Comparison of ENCODE assay signal across 9 mouse cellular contexts in the genomic region with DNA sequence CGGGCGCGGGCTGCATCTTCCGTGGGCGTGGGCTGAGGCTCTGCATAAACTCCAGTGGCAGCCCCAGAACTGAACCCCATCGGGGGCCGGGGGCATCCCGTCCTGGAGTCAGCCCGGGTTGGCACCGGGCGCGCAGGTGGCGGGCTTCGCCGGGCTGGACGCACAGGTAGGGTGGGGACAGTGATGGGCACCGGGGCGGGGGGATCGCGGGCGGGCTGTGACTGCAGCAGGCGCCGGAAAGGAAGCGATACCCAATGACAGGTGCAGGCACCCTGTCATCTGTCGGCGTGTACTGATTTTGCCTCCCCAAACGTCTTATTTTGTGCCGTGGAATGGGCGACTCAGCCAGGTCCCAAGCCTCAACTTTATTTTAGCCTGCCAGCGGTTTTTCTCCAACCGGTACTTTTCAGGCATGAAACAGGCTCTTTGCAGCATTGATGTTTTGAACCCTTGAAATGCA. TPM values are rescaled to one million over a fixed set of nuclear protein-coding genes. Genes with fewer than 3 reads are reported as not detected.
DNase-seq lines count a peak whose midpoint lies in the region; ATAC-seq and TF ChIP-seq lines count a peak whose summit lies in the region.
"Had no signal": no experiment of that assay in that cellular context is flagged by ENCODE, and none has a peak within 500 bp of the region (broad histone marks: within the 10 kb centered on the region; RNA-seq: fewer than 3 reads in every experiment).

No protein-coding gene starts in this region.

- in situ Hi-C loops in CH12.LX (cut with MboI; ENCODE audit: low pct_ligation_motif_present, low pct_unique_long_range_greater_than_20kb, low sequenced_read_pairs), result no loop called here

- peaks cover 6% of the 10 kb centered on the region; the same call in 1 of the 2 replicates for H3K4me1 ChIP-seq in heart, embryonic 10.5 days
- peaks cover 0 to 45% of the 10 kb centered on the region in 2 experiments; a peak in 2 of 4 replicates for H3K4me1 ChIP-seq in CH12.LX (ENCODE audit: control insufficient read depth in 1 of 2, insufficient read depth in 2 of 2)
- H3K4me1 ChIP-seq in forebrain, embryonic 14.5 days (ENCODE audit: control insufficient read depth, insufficient read depth, low read length), result peaks cover 3% of the 10 kb centered on the region
- peaks cover 71% of the 10 kb centered on the region for H3K4me1 ChIP-seq in liver, embryonic 15.5 days (replicated peaks)

- TF ChIP-seq RAD21 in CH12.LX (IDR thresholded peaks at IDR 0.05; ENCODE audit: low read depth, low read length), result no peak

- peaks cover 24% of the 10 kb centered on the region for H3K79me2 ChIP-seq in CH12.LX (replicated peaks; ENCODE audit: control insufficient read depth, extremely low read depth, insufficient read depth, poor library complexity, severe bottlenecking)

- peak; percentile 49; the same call in 1 of the 2 replicates for ATAC-seq in forebrain, embryonic 14.5 days
- peak; percentile 20 for ATAC-seq in liver, embryonic 15.5 days (ENCODE audit: insufficient read depth)

- H3K36me3 ChIP-seq in heart, embryonic 10.5 days, result peaks cover 34% of the 10 kb centered on the region
- H3K36me3 ChIP-seq in CH12.LX (replicated peaks in 1 of 2; ENCODE audit: control insufficient read depth in 1 of 2, insufficient read depth in 1 of 2, low read length in 1 of 2), result peaks cover 3 to 36% of the 10 kb centered on the region in 2 experiments
- peaks cover 27% of the 10 kb centered on the region for H3K36me3 ChIP-seq in forebrain, embryonic 14.5 days (ENCODE audit: control insufficient read depth, insufficient read depth, low read length)
- H3K36me3 ChIP-seq in liver, embryonic 15.5 days (replicated peaks), result peaks cover 23% of the 10 kb centered on the region

- peak overlapping the region; percentile 86 for H3K4me3 ChIP-seq in heart, embryonic 10.5 days
- H3K4me3 ChIP-seq in CH12.LX (replicated peaks in 1 of 3; ENCODE audit: low read depth in 2 of 3, low read length in 2 of 3, poor library complexity in 1 of 3), result peak overlapping the region; percentile 61 to 93 (median 88)
- peak overlapping the region; percentile 97 for H3K4me3 ChIP-seq in forebrain, embryonic 14.5 days (ENCODE audit: low read depth, low read length)
- H3K4me3 ChIP-seq in liver, embryonic 15.5 days (replicated peaks), result peak overlapping the region; percentile 98

- WGBS in heart, embryonic 10.5 days, result 1% methylated on average over 31 of the region's 31 CpGs
- WGBS in forebrain, embryonic 14.5 days, result 2% methylated on average over 31 of the region's 31 CpGs
- WGBS in liver, embryonic 15.5 days (ENCODE audit: insufficient replicate concordance), result under 1% methylated on average over 31 of the region's 31 CpGs

- peak overlapping the region; percentile 100 for H3K27ac ChIP-seq in heart, embryonic 10.5 days
- H3K27ac ChIP-seq in CH12.LX (ENCODE audit: insufficient read depth, low read depth), result peak overlapping the region; percentile 99
- H3K27ac ChIP-seq in forebrain, embryonic 14.5 days (ENCODE audit: low read depth, low read length), result peak overlapping the region; percentile 99
- peak overlapping the region; percentile 97 for H3K27ac ChIP-seq in liver, embryonic 15.5 days (replicated peaks)

- no peak for TF ChIP-seq EP300 in CH12.LX (IDR thresholded peaks at IDR 0.05; ENCODE audit: low read length)

- peak overlapping the region; percentile 86 for H3K9ac ChIP-seq in CH12.LX (ENCODE audit: insufficient read depth, low read depth)
- peak overlapping the region; percentile 96 for H3K9ac ChIP-seq in forebrain, embryonic 14.5 days (ENCODE audit: low read length)
- peak overlapping the region; percentile 92 for H3K9ac ChIP-seq in liver, embryonic 15.5 days

- intact Hi-C loops in heart, postnatal 25 days (cut with DNase I), result no loop called here

- peak overlapping the region; percentile 86 for H3K4me2 ChIP-seq in CH12.LX (ENCODE audit: insufficient read depth, low read depth, poor library complexity, severe bottlenecking)
- H3K4me2 ChIP-seq in forebrain, embryonic 14.5 days (ENCODE audit: low read length), result peak overlapping the region; percentile 89
- peak overlapping the region; percentile 94 for H3K4me2 ChIP-seq in liver, embryonic 15.5 days

- no peak for TF ChIP-seq CTCF in CH12.LX (conservative IDR thresholded peaks at IDR 0.05 in 1 of 2, IDR thresholded peaks at IDR 0.05 in 1 of 2; ENCODE audit: low read depth in 2 of 2, low read length in 2 of 2)

- DNase-seq in heart, embryonic 10.5 days (ENCODE audit: low spot score), result no peak
- DNase-seq in heart, postnatal 25 days (ENCODE audit: low spot score), result no peak
- DNase-seq in CH12.LX (ENCODE audit: extremely low read depth), result peak; percentile 38
- DNase-seq in forebrain, embryonic 14.5 days (ENCODE audit: low spot score), result peak; percentile 16
- no peak for DNase-seq in urinary bladder, adult 18-20 months (ENCODE audit: low spot score in 2 of 2)
- DNase-seq in right cerebral cortex, postnatal 4 days, result no peak
- no peak for DNase-seq in testis, postnatal 10 days (ENCODE audit: low spot score)

- TF ChIP-seq POLR2A in CH12.LX (IDR thresholded peaks at IDR 0.05; ENCODE audit: low read depth, low read length), result no peak

- H3K9me3 ChIP-seq in heart, embryonic 10.5 days, result no peaks in the 10 kb centered on the region
- H3K9me3 ChIP-seq in CH12.LX (replicated peaks; ENCODE audit: low read length), result no peaks in the 10 kb centered on the region
- H3K9me3 ChIP-seq in forebrain, embryonic 14.5 days (replicated peaks; ENCODE audit: control insufficient read depth, low read length), result no peaks in the 10 kb centered on the region
- H3K9me3 ChIP-seq in liver, embryonic 15.5 days (replicated peaks), result no peaks in the 10 kb centered on the region

- H3K27me3 ChIP-seq in heart, embryonic 10.5 days (ENCODE audit: insufficient read depth, poor library complexity, severe bottlenecking), result no peaks in the 10 kb centered on the region
- no peaks in the 10 kb centered on the region for H3K27me3 ChIP-seq in CH12.LX (replicated peaks)
- no peaks in the 10 kb centered on the region for H3K27me3 ChIP-seq in forebrain, embryonic 14.5 days (replicated peaks; ENCODE audit: control insufficient read depth, insufficient read depth, low read length)
- no peaks in the 10 kb centered on the region for H3K27me3 ChIP-seq in liver, embryonic 15.5 days

- dilution Hi-C loops in CH12.LX (cut with MboI; ENCODE audit: extremely low pct_ligation_motif_present, extremely low pct_unique_long_range_greater_than_20kb, low sequenced_read_pairs), result no loop called here

TF ChIP-seq in CH12.LX, 34 proteins besides CTCF, POLR2A, EP300 and RAD21:
- TF ChIP-seq UBTF (IDR thresholded peaks at IDR 0.05; ENCODE audit: low read depth, low read length), result no peak

RNA-seq across cellular contexts. Expression of a gene that starts 0.8 kb away (rescaled TPM):
- polyA plus RNA-seq in heart, embryonic 10.5 days (2016; fragmentation: Nextera tagmentation; extraction: Ambion mirVana), result 8.4 and 9.5 TPM in 2 replicates
- total RNA-seq in heart, postnatal 25 days (2021), result 1 to 10 TPM; 7.8 to 7.9 TPM
- total RNA-seq in CH12.LX (2012; rRNA removed) (14.2 and 14.6 TPM in 2 replicates), CH12.LX (2014; rRNA removed) (9.9 and 10.4 TPM in 2 replicates)
- polyA plus RNA-seq in CH12.LX (2012; ENCODE audit: insufficient read length, low read depth), result 6.2 and 8.2 TPM in 2 replicates
- polyA plus RNA-seq in forebrain, embryonic 14.5 days (2014; fragmentation: Nextera tagmentation; extraction: Ambion mirVana), result 10.9 and 12.1 TPM in 2 replicates
- 5.4 and 5.9 TPM in 2 replicates for polyA plus RNA-seq in liver, embryonic 15.5 days (2015; fragmentation: Nextera tagmentation; extraction: Ambion mirVana)

RNA-seq across cellular contexts. Expression of a gene that starts 22.6 kb away (rescaled TPM):
- 48.6 and 60.2 TPM in 2 replicates for polyA plus RNA-seq in heart, embryonic 10.5 days (2016; fragmentation: Nextera tagmentation; extraction: Ambion mirVana)
- 10 to 100 TPM; 29.2 to 30.3 TPM for total RNA-seq in heart, postnatal 25 days (2021)
- total RNA-seq in CH12.LX (2012; rRNA removed) (26.6 and 32.5 TPM in 2 replicates), CH12.LX (2014; rRNA removed) (13.0 and 15.6 TPM in 2 replicates)
- 82.0 and 106 TPM in 2 replicates for polyA plus RNA-seq in CH12.LX (2012; ENCODE audit: insufficient read length, low read depth)
- 39.9 and 42.8 TPM in 2 replicates for polyA plus RNA-seq in forebrain, embryonic 14.5 days (2014; fragmentation: Nextera tagmentation; extraction: Ambion mirVana)
- polyA plus RNA-seq in liver, embryonic 15.5 days (2015; fragmentation: Nextera tagmentation; extraction: Ambion mirVana), result 18.6 and 19.9 TPM in 2 replicates

RNA-seq across cellular contexts. Expression of a gene that starts 39.8 kb away (rescaled TPM):
- 70.8 and 93.3 TPM in 2 replicates for polyA plus RNA-seq in heart, embryonic 10.5 days (2016; fragmentation: Nextera tagmentation; extraction: Ambion mirVana)
- 10 to 100 TPM; 36.6 to 37.3 TPM for total RNA-seq in heart, postnatal 25 days (2021)
- 138 and 162 TPM in 2 replicates for total RNA-seq in CH12.LX (2012; rRNA removed)
- 193 and 204 TPM in 2 replicates for total RNA-seq in CH12.LX (2014; rRNA removed)
- 199 and 212 TPM in 2 replicates for polyA plus RNA-seq in CH12.LX (2012; ENCODE audit: insufficient read length, low read depth)
- polyA plus RNA-seq in forebrain, embryonic 14.5 days (2014; fragmentation: Nextera tagmentation; extraction: Ambion mirVana), result 106 and 120 TPM in 2 replicates
- polyA plus RNA-seq in liver, embryonic 15.5 days (2015; fragmentation: Nextera tagmentation; extraction: Ambion mirVana), result 46.9 and 51.4 TPM in 2 replicates

RNA-seq across cellular contexts. Expression of a gene that starts 43.2 kb away (rescaled TPM):
- polyA plus RNA-seq in heart, embryonic 10.5 days (2016; fragmentation: Nextera tagmentation; extraction: Ambion mirVana), result not detected in 2 replicates
- total RNA-seq in heart, postnatal 25 days (2021), result not detected
- total RNA-seq in CH12.LX (2012; rRNA removed) (not detected in 2 replicates), CH12.LX (2014; rRNA removed) (not detected in 2 replicates)
- polyA plus RNA-seq in CH12.LX (2012; ENCODE audit: insufficient read length, low read depth), result not detected in 2 replicates
- polyA plus RNA-seq in forebrain, embryonic 14.5 days (2014; fragmentation: Nextera tagmentation; extraction: Ambion mirVana), result not detected in 2 replicates
- not detected in 2 replicates for polyA plus RNA-seq in liver, embryonic 15.5 days (2015; fragmentation: Nextera tagmentation; extraction: Ambion mirVana)
- total RNA-seq: hematopoietic stem cell, adult 5-6 weeks had no signal

RNA-seq across cellular contexts. Expression of a gene that starts 51.2 kb away (rescaled TPM):
- 34.6 and 39.8 TPM in 2 replicates for polyA plus RNA-seq in heart, embryonic 10.5 days (2016; fragmentation: Nextera tagmentation; extraction: Ambion mirVana)
- 1 to 10 TPM; 8.5 to 8.6 TPM for total RNA-seq in heart, postnatal 25 days (2021)
- total RNA-seq in CH12.LX (2012; rRNA removed) (3.3 and 7.9 TPM in 2 replicates), CH12.LX (2014; rRNA removed) (0.74 and 1.1 TPM in 2 replicates)
- 0.95 and 2.0 TPM in 2 replicates for polyA plus RNA-seq in CH12.LX (2012; ENCODE audit: insufficient read length, low read depth)
- 0.97 and 2.1 TPM in 2 replicates for polyA plus RNA-seq in forebrain, embryonic 14.5 days (2014; fragmentation: Nextera tagmentation; extraction: Ambion mirVana)
- 4.9 TPM in 2 replicates for polyA plus RNA-seq in liver, embryonic 15.5 days (2015; fragmentation: Nextera tagmentation; extraction: Ambion mirVana)
- total RNA-seq: hematopoietic stem cell, adult 5-6 weeks had no signal

Comparison
In these comparisons a context has a peak if more than half of its experiments do, and no peak if none do; other contexts are left out.
1. DNase-seq: peak in CH12.LX (single experiment) and forebrain, embryonic 14.5 days (single experiment); none in heart, embryonic 10.5 days (single experiment), heart, postnatal 25 days (single experiment), urinary bladder, adult 18-20 months (0 of 2), right cerebral cortex, postnatal 4 days (single experiment) and testis, postnatal 10 days (single experiment).
2. Peak in every context shown above with its lines, with median percentiles within 50 percentile points of each other: H3K27ac ChIP-seq, H3K4me3 ChIP-seq, H3K4me2 ChIP-seq and H3K9ac ChIP-seq.